In genomic region chr8:126634541-126635048, GRCm38 (mm10) we compare ENCODE assay signal across 12 mouse cellular contexts. TPM values are rescaled to one million over a fixed set of nuclear protein-coding genes. Genes with fewer than 3 reads are reported as not detected.
DNase-seq lines count a peak whose midpoint lies in the region; ATAC-seq and TF ChIP-seq lines count a peak whose summit lies in the region.
"Had no signal": no experiment of that assay in that cellular context is flagged by ENCODE, and none has a peak within 500 bp of the region (broad histone marks: within the 10 kb centered on the region; RNA-seq: fewer than 3 reads in every experiment).

No protein-coding gene starts in this region.

- no peaks in the 10 kb centered on the region for H3K36me3 ChIP-seq in lung, postnatal 0 days (ENCODE audit: insufficient read depth, low read length)
- H3K36me3 ChIP-seq in liver, postnatal 0 days (replicated peaks; ENCODE audit: insufficient read depth, low read length), result no peaks in the 10 kb centered on the region
- H3K36me3 ChIP-seq: embryonic facial prominence, embryonic 12.5 days; liver, embryonic 15.5 days had no signal

- H3K4me2 ChIP-seq in lung, postnatal 0 days (replicated peaks; ENCODE audit: low read depth, low read length), result no peak overlapping the region
- H3K4me2 ChIP-seq in liver, postnatal 0 days (ENCODE audit: low read depth, low read length), result no peak overlapping the region
- H3K4me2 ChIP-seq: embryonic facial prominence, embryonic 12.5 days; liver, embryonic 15.5 days had no signal

- no peaks in the 10 kb centered on the region for H3K4me1 ChIP-seq in lung, postnatal 0 days (ENCODE audit: insufficient read depth, low read depth, low read length)
- no peaks in the 10 kb centered on the region for H3K4me1 ChIP-seq in liver, postnatal 0 days (ENCODE audit: insufficient read depth)
- H3K4me1 ChIP-seq: embryonic facial prominence, embryonic 12.5 days; liver, embryonic 15.5 days had no signal

- H3K9me3 ChIP-seq in lung, postnatal 0 days (ENCODE audit: low read length), result no peaks in the 10 kb centered on the region; the same call in 1 of the 2 replicates
- H3K9me3 ChIP-seq in liver, postnatal 0 days (ENCODE audit: low read length), result peaks cover 8% of the 10 kb centered on the region
- H3K9me3 ChIP-seq: liver, embryonic 15.5 days had no signal

- no peak for TF ChIP-seq EP300 in lung, postnatal 0 days (IDR thresholded peaks at IDR 0.05)
- TF ChIP-seq EP300 in liver, postnatal 0 days (IDR thresholded peaks at IDR 0.05; ENCODE audit: low read depth), result no peak

- peak; percentile 35 for DNase-seq in heart, adult 8-10 months (ENCODE audit: low spot score)
- DNase-seq in heart, postnatal 4 days, result no peak
- peak; percentile 49 for DNase-seq in ovary, postnatal 36 days (ENCODE audit: low spot score)
- DNase-seq in ovary, postnatal 10 days (ENCODE audit: low spot score), result no peak
- DNase-seq in lung, postnatal 0 days (ENCODE audit: low spot score), result peak; percentile 76
- DNase-seq in thymus, postnatal 36 days, result no peak
- no peak for DNase-seq in liver, postnatal 0 days
- DNase-seq: adrenal gland, postnatal 36 days; cerebellum, adult 9-10 months had no signal

- WGBS in lung, postnatal 0 days, result 50% methylated on average over 6 of the region's 6 CpGs
- WGBS in liver, postnatal 0 days (ENCODE audit: insufficient replicate concordance), result 69% methylated on average over 6 of the region's 6 CpGs

- H3K4me3 ChIP-seq in lung, postnatal 0 days (ENCODE audit: low read depth, low read length), result no peak overlapping the region
- H3K4me3 ChIP-seq in liver, postnatal 0 days (ENCODE audit: low read depth, low read length), result no peak overlapping the region
- H3K4me3 ChIP-seq: embryonic facial prominence, embryonic 12.5 days; liver, embryonic 15.5 days had no signal

- ATAC-seq in lung, postnatal 0 days, result peak; percentile 66
- ATAC-seq in liver, postnatal 0 days, result no peak
- ATAC-seq: midbrain, embryonic 16.5 days had no signal

- H3K27ac ChIP-seq in lung, postnatal 0 days (ENCODE audit: low read length), result peak overlapping the region; percentile 72
- no peak overlapping the region for H3K27ac ChIP-seq in liver, postnatal 0 days (ENCODE audit: low read depth)
- H3K27ac ChIP-seq: embryonic facial prominence, embryonic 12.5 days; liver, embryonic 15.5 days had no signal

- no peaks in the 10 kb centered on the region for H3K27me3 ChIP-seq in lung, postnatal 0 days (replicated peaks; ENCODE audit: insufficient read depth, low read length)
- H3K27me3 ChIP-seq in liver, postnatal 0 days (ENCODE audit: insufficient read depth, low read length), result no peaks in the 10 kb centered on the region
- H3K27me3 ChIP-seq: embryonic facial prominence, embryonic 12.5 days; liver, embryonic 15.5 days had no signal

- TF ChIP-seq CTCF in lung, postnatal 0 days (IDR thresholded peaks at IDR 0.05), result no peak
- no peak for TF ChIP-seq CTCF in liver, postnatal 0 days (IDR thresholded peaks at IDR 0.05; ENCODE audit: low read depth)

- H3K9ac ChIP-seq in lung, postnatal 0 days (replicated peaks; ENCODE audit: low read depth), result no peak overlapping the region
- no peak overlapping the region for H3K9ac ChIP-seq in liver, postnatal 0 days (replicated peaks)
- H3K9ac ChIP-seq: embryonic facial prominence, embryonic 12.5 days; liver, embryonic 15.5 days had no signal

RNA-seq across cellular contexts. Expression of gene Irf2bp2, which starts 40.8 kb away (rescaled TPM):
- 10 to 100 TPM; 41.8 to 60.9 (median 50.3) TPM for total RNA-seq in heart, adult 8-10 months (2022)
- 10 to 100 TPM; 98.2 to 100.0 TPM for total RNA-seq in heart, postnatal 4 days (2021)
- 19.5 and 24.1 TPM in 2 replicates for polyA plus RNA-seq in lung, postnatal 0 days (2015; fragmentation: Nextera tagmentation; extraction: Ambion mirVana)
- 5.0 and 6.2 TPM in 2 replicates for polyA plus RNA-seq in liver, postnatal 0 days (2015; fragmentation: Nextera tagmentation; extraction: Ambion mirVana)

Comparison
In these comparisons a context has a peak if more than half of its experiments do, and no peak if none do; other contexts are left out.
1. DNase-seq: peak in heart, adult 8-10 months (single experiment), ovary, postnatal 36 days (single experiment) and lung, postnatal 0 days (single experiment); none in heart, postnatal 4 days (single experiment), ovary, postnatal 10 days (single experiment), thymus, postnatal 36 days (0 of 2) and liver, postnatal 0 days (single experiment).